24 mouse cellular contexts compared by ENCODE assay signal in genomic region chr6:113986671-113987070, GRCm38 (mm10). TPM values are rescaled to one million over a fixed set of nuclear protein-coding genes. Genes with fewer than 3 reads are reported as not detected.
A peak's percentile ranks its signal among the peaks of the same experiment; 100 is the strongest.
DNase-seq lines count a peak whose midpoint lies in the region; ATAC-seq and TF ChIP-seq lines count a peak whose summit lies in the region.
"Had no signal": no experiment of that assay in that cellular context is flagged by ENCODE, and none has a peak within 500 bp of the region (broad histone marks: within the 10 kb centered on the region; RNA-seq: fewer than 3 reads in every experiment).

No protein-coding gene starts in this region.

- H3K9me3 ChIP-seq in forebrain, embryonic 10.5 days: no peaks in the 10 kb centered on the region
- no peaks in the 10 kb centered on the region for H3K9me3 ChIP-seq in forebrain, embryonic 11.5 days (ENCODE audit: control insufficient read depth, low read length)
- H3K9me3 ChIP-seq in hindbrain, postnatal 0 days (ENCODE audit: low read length): no peaks in the 10 kb centered on the region
- H3K9me3 ChIP-seq: embryonic facial prominence, embryonic 12.5 days; kidney, embryonic 15.5 days; limb, embryonic 15.5 days; liver, embryonic 15.5 days; lung, embryonic 15.5 days had no signal

- H3K27ac ChIP-seq in forebrain, embryonic 10.5 days: 0 out of 2 replicates have a peak overlapping the region, but pooled peaks have one; percentile 27
- H3K27ac ChIP-seq in forebrain, embryonic 11.5 days (ENCODE audit: low read depth, low read length): no peak overlapping the region
- no peak overlapping the region for H3K27ac ChIP-seq in hindbrain, postnatal 0 days
- H3K27ac ChIP-seq: embryonic facial prominence, embryonic 12.5 days; heart, adult 2 months; heart, embryonic 13.5 days; kidney, embryonic 15.5 days; left cerebral cortex, adult 2 months; limb, embryonic 15.5 days; liver, embryonic 15.5 days; lung, embryonic 15.5 days; stomach, postnatal 0 days had no signal

- H3K4me1 ChIP-seq in forebrain, embryonic 10.5 days: peaks cover 32% of the 10 kb centered on the region
- peaks cover 3% of the 10 kb centered on the region; the same call in 1 of the 2 replicates for H3K4me1 ChIP-seq in forebrain, embryonic 11.5 days (replicated peaks; ENCODE audit: control insufficient read depth, insufficient read depth, low read length)
- H3K4me1 ChIP-seq in hindbrain, postnatal 0 days (ENCODE audit: insufficient read depth, low read length): peaks cover 10% of the 10 kb centered on the region
- H3K4me1 ChIP-seq: embryonic facial prominence, embryonic 12.5 days; heart, embryonic 13.5 days; kidney, embryonic 15.5 days; limb, embryonic 15.5 days; liver, embryonic 15.5 days; lung, embryonic 15.5 days had no signal

- no peak for DNase-seq in forebrain, embryonic 10.5 days (ENCODE audit: extremely low spot score, low spot score)
- DNase-seq in forebrain, embryonic 11.5 days (ENCODE audit: low spot score): no peak
- DNase-seq in layer of hippocampus, postnatal 10 days (ENCODE audit: low spot score in 2 of 2): peak; percentile 43 to 55
- DNase-seq in layer of hippocampus, postnatal 36 days: no peak
- DNase-seq in right cerebral cortex, postnatal 14 days: peak; percentile 38
- DNase-seq in right cerebral cortex, adult 18-20 months: no peak
- DNase-seq in hindbrain, postnatal 0 days (ENCODE audit: low spot score): peak; percentile 45
- DNase-seq: adrenal gland, adult 2 months; B cell, adult 2 months; gastrocnemius, postnatal 36 days; heart, adult 2 months; kidney, adult 11 months; kidney, postnatal 36 days; lung, postnatal 4 days had no signal

- ATAC-seq in forebrain, embryonic 11.5 days (replicated peaks; ENCODE audit: low FRiP score): no peak
- ATAC-seq in hindbrain, postnatal 0 days: peak; percentile 40; the same call in 1 of the 2 replicates

- WGBS in forebrain, embryonic 10.5 days: 85% methylated on average over 4 of the region's 4 CpGs
- 86% methylated on average over 4 of the region's 4 CpGs for WGBS in forebrain, embryonic 11.5 days
- 24% methylated on average over 4 of the region's 4 CpGs for WGBS in hindbrain, postnatal 0 days

- TF ChIP-seq CTCF in hindbrain, postnatal 0 days (IDR thresholded peaks at IDR 0.05; ENCODE audit: low read depth): no peak

- H3K36me3 ChIP-seq in forebrain, embryonic 10.5 days (replicated peaks): no peaks in the 10 kb centered on the region
- no peaks in the 10 kb centered on the region for H3K36me3 ChIP-seq in forebrain, embryonic 11.5 days (ENCODE audit: control insufficient read depth, insufficient read depth, low read length)
- no peaks in the 10 kb centered on the region for H3K36me3 ChIP-seq in hindbrain, postnatal 0 days (ENCODE audit: insufficient read depth, low read length)
- H3K36me3 ChIP-seq: embryonic facial prominence, embryonic 12.5 days; heart, embryonic 13.5 days; kidney, embryonic 15.5 days; limb, embryonic 15.5 days; liver, embryonic 15.5 days; lung, embryonic 15.5 days had no signal

- H3K4me3 ChIP-seq in forebrain, embryonic 10.5 days: no peak overlapping the region
- no peak overlapping the region for H3K4me3 ChIP-seq in forebrain, embryonic 11.5 days (ENCODE audit: low read depth, low read length)
- H3K4me3 ChIP-seq in hindbrain, postnatal 0 days (ENCODE audit: low read length): no peak overlapping the region
- H3K4me3 ChIP-seq: embryonic facial prominence, embryonic 12.5 days; heart, adult 2 months; heart, embryonic 13.5 days; kidney, embryonic 15.5 days; left cerebral cortex, adult 2 months; limb, embryonic 15.5 days; liver, embryonic 15.5 days; lung, embryonic 15.5 days had no signal

- no peak overlapping the region for H3K4me2 ChIP-seq in forebrain, embryonic 11.5 days (ENCODE audit: low read depth, low read length, severe bottlenecking)
- no peak overlapping the region for H3K4me2 ChIP-seq in hindbrain, postnatal 0 days (ENCODE audit: low read depth, low read length)
- H3K4me2 ChIP-seq: embryonic facial prominence, embryonic 12.5 days; heart, embryonic 13.5 days; kidney, embryonic 15.5 days; limb, embryonic 15.5 days; liver, embryonic 15.5 days; lung, embryonic 15.5 days had no signal

- H3K27me3 ChIP-seq in forebrain, embryonic 10.5 days (ENCODE audit: poor library complexity, severe bottlenecking): no peaks in the 10 kb centered on the region
- no peaks in the 10 kb centered on the region for H3K27me3 ChIP-seq in forebrain, embryonic 11.5 days (ENCODE audit: control insufficient read depth, insufficient read depth, low read length)
- no peaks in the 10 kb centered on the region for H3K27me3 ChIP-seq in hindbrain, postnatal 0 days (ENCODE audit: insufficient read depth, low read length)
- H3K27me3 ChIP-seq: embryonic facial prominence, embryonic 12.5 days; kidney, embryonic 15.5 days; limb, embryonic 15.5 days; liver, embryonic 15.5 days; lung, embryonic 15.5 days had no signal

- H3K9ac ChIP-seq in forebrain, embryonic 11.5 days (ENCODE audit: low read length): no peak overlapping the region
- no peak overlapping the region for H3K9ac ChIP-seq in hindbrain, postnatal 0 days (replicated peaks; ENCODE audit: low read length)
- H3K9ac ChIP-seq: embryonic facial prominence, embryonic 12.5 days; heart, embryonic 13.5 days; kidney, embryonic 15.5 days; limb, embryonic 15.5 days; liver, embryonic 15.5 days; lung, embryonic 15.5 days had no signal

RNA-seq across cellular contexts. Expression of gene Atp2b2, which starts 55.7 kb away (rescaled TPM):
- 1.1 and 1.4 TPM in 2 replicates for polyA plus RNA-seq in forebrain, embryonic 10.5 days (2016; fragmentation: Nextera tagmentation; extraction: Ambion mirVana)
- polyA plus RNA-seq in forebrain, embryonic 11.5 days (2014; fragmentation: Nextera tagmentation; extraction: Ambion mirVana): 2.4 and 2.5 TPM in 2 replicates
- 100 to 1,000 TPM; 243 to 256 TPM for total RNA-seq in layer of hippocampus, postnatal 10 days (2021)
- total RNA-seq in layer of hippocampus, postnatal 36 days (2021): 100 to 1,000 TPM; 324 to 330 TPM
- 119 and 127 TPM in 2 replicates for total RNA-seq in hindbrain, postnatal 0 days (2014; rRNA removed)
- 57.9 and 58.8 TPM in 2 replicates for polyA plus RNA-seq in hindbrain, postnatal 0 days (2015; fragmentation: Nextera tagmentation; extraction: Ambion mirVana)
- total RNA-seq: megakaryocyte-erythroid progenitor cell, adult 5-6 weeks; neutrophil, adult 5-6 weeks had no signal

Comparison
In these comparisons a context has a peak if more than half of its experiments do, and no peak if none do; other contexts are left out.
1. DNase-seq: peak in layer of hippocampus, postnatal 10 days (2 of 2), right cerebral cortex, postnatal 14 days (single experiment) and hindbrain, postnatal 0 days (single experiment); none in forebrain, embryonic 10.5 days (single experiment), forebrain, embryonic 11.5 days (single experiment), layer of hippocampus, postnatal 36 days (0 of 2) and right cerebral cortex, adult 18-20 months (single experiment).